Mouse (Mus musculus) frontal cortex, adult 2 months (tissue): Measurements from ENCODE around the gene Tab1. TPM values are rescaled to one million over a fixed set of nuclear protein-coding genes. Genes with fewer than 3 reads are reported as not detected.
A peak's percentile ranks its signal among the peaks of the same experiment; 100 is the strongest.

Experiments used
- DNase-seq, 2 experiments: peaks; one replicate each; pipeline ENCODE4 v3.0.0; 2022; ENCODE audit warnings: low spot score in 1 of 2; ENCODE audit errors: extremely low spot score in 1 of 2
- polyA plus RNA-seq: library from polyadenylated mRNA; depleted of rRNA; stranded (reverse); fragments of >200 nt; gene quantifications from 2 replicates; pipeline ENCODE4 v1.2.3, GENCODE M21; 2012; rRNA removed

Tab1 gene
- polyA plus RNA-seq, 1 experiment, result 41.4 TPM

GRCm38 (mm10) chr15:80192246-80192585 is 59.3 kb downstream of the Tab1 start:
- DNase-seq, result no peak

DNA sequence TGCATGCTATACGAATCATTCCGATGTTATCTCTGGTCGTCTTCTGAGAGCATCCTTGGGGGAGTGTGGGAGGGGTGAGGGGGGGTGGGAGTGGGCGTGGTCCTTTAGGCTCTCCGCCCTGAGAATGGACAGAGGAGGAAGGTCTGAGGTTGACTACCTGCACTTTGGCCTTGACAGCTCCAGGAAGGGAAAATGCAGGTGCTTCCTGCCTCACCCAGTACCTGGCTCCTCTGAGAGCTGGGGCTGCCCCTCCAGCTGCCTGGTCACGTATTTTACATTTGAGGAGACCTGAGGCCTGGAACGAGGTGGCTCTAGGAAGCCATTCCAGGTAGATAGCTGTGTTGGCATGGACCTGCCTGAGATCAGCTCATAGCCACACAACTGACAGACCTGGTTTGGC is 59.9 kb downstream of the Tab1 start:
- no peak for DNase-seq

GRCm38 (mm10) chr15:80199556-80199955 is 66.6 kb downstream of the Tab1 start:
- no peak for DNase-seq

- peak; percentile 60 to 65 for DNase-seq
Observed at GRCm38 (mm10) chr15:80202111-80202775, 69.3 kb downstream of the Tab1 start.

DNA sequence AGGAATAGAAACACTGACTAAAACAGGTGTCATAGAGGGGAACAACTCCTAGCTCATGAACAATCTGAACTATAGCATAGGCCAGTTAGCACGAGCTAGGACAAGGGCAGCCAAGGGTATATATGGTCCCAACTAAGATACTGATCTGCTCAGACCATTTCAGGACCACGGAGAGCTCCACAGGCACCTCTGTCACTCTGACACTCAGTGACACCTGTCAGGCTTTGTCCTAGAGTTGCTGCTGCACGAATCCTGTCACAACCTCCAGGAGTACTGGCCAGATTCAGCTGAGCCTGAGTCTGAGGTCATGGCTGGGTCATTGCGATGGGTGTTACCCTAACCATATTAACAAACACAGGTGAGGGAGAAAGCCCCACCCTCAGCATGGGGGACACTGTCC is 70.5 kb downstream of the Tab1 start:
- DNase-seq, result no peak

- no peak for DNase-seq
Observed at GRCm38 (mm10) chr15:80206057-80206565, 73.2 kb downstream of the Tab1 start.

DNA sequence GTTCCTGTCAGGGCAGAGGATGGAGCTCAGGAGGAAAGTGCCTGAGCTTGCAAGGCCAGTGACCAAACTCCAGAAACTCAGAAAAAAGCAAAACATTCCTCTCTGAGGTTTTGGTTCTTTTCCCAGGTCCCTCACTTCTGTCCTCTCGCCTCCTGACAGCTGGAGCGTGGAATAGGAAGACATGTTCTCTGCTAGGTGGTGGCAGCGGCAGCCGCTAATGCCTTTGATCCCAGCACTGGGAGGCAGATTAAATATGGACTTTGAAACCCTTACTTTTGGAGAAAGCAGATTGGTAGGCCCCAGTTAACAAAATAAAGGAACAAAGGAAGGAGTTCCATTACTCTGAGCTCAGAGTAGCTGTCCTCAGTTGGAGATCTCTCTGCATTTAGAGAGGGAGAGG is 75.5 kb downstream of the Tab1 start:
- no peak for DNase-seq

Other genes with a start within 250 kb of the Tab1 start
- 7.1 and 7.4 TPM in 2 replicates for gene Apobec3, start 241.5 kb upstream of the Tab1 start, polyA plus RNA-seq
- gene Cbx7, start 162.0 kb upstream of the Tab1 start, polyA plus RNA-seq, result 58.6 TPM in 2 replicates
- 30.7 and 32.4 TPM in 2 replicates for gene Pdgfb, start 118.2 kb upstream of the Tab1 start, polyA plus RNA-seq
- 288 and 302 TPM in 2 replicates for gene Syngr1, start 41.8 kb upstream of the Tab1 start, polyA plus RNA-seq
- gene Rpl3, start 41.3 kb upstream of the Tab1 start, polyA plus RNA-seq, result 629 and 778 TPM in 2 replicates
- gene Mgat3, start 40.6 kb downstream of the Tab1 start, polyA plus RNA-seq, result 79.3 and 84.5 TPM in 2 replicates
- gene Mief1, start 100.9 kb downstream of the Tab1 start, polyA plus RNA-seq, result 14.9 and 15.6 TPM in 2 replicates
- gene AC140267.1, start 102.7 kb downstream of the Tab1 start, polyA plus RNA-seq, result not detected in 2 replicates
- gene Atf4, start 122.1 kb downstream of the Tab1 start, polyA plus RNA-seq, result 206 and 220 TPM in 2 replicates
- gene Rps19bp1, start 131.2 kb downstream of the Tab1 start, polyA plus RNA-seq, result 46.5 and 47.8 TPM in 2 replicates
- gene Cacna1i, start 154.1 kb downstream of the Tab1 start, polyA plus RNA-seq, result 35.7 and 40.9 TPM in 2 replicates